ENCODE assay signal across 18 mouse cellular contexts in genomic region chr11:100681826-100682225, GRCm38 (mm10). TPM values are rescaled to one million over a fixed set of nuclear protein-coding genes. Genes with fewer than 3 reads are reported as not detected.
"Had no signal": no experiment of that assay in that cellular context is flagged by ENCODE, and none has a peak within 500 bp of the region (broad histone marks: within the 10 kb centered on the region; RNA-seq: fewer than 3 reads in every experiment).

No protein-coding gene starts in this region.

- H3K9ac ChIP-seq: kidney, embryonic 15.5 days; limb, embryonic 12.5 days; liver, embryonic 15.5 days; midbrain, embryonic 13.5 days; neural tube, embryonic 15.5 days had no signal

- H3K4me2 ChIP-seq: kidney, embryonic 15.5 days; limb, embryonic 12.5 days; liver, embryonic 11.5 days; liver, embryonic 15.5 days; midbrain, embryonic 13.5 days; neural tube, embryonic 15.5 days had no signal

- DNase-seq: kidney, postnatal 25 days; lung, adult 2 months; lung, postnatal 36 days; thymus, adult 18-20 months; thymus, postnatal 14 days had no signal

- H3K27ac ChIP-seq: kidney, embryonic 15.5 days; limb, embryonic 12.5 days; liver, embryonic 15.5 days; midbrain, embryonic 13.5 days; neural tube, embryonic 15.5 days had no signal

- H3K4me1 ChIP-seq: kidney, embryonic 15.5 days; limb, embryonic 12.5 days; liver, embryonic 15.5 days; neural tube, embryonic 15.5 days had no signal

- H3K36me3 ChIP-seq: kidney, embryonic 15.5 days; limb, embryonic 12.5 days; liver, embryonic 15.5 days; midbrain, embryonic 13.5 days; neural tube, embryonic 15.5 days had no signal

- ATAC-seq: lung, postnatal 0 days; midbrain, embryonic 13.5 days had no signal

- H3K27me3 ChIP-seq: kidney, embryonic 15.5 days; midbrain, embryonic 13.5 days; neural tube, embryonic 15.5 days had no signal

- H3K9me3 ChIP-seq: kidney, embryonic 15.5 days; limb, embryonic 12.5 days; liver, embryonic 15.5 days; midbrain, embryonic 13.5 days; neural tube, embryonic 15.5 days had no signal

- H3K4me3 ChIP-seq: kidney, embryonic 15.5 days; limb, embryonic 12.5 days; liver, embryonic 15.5 days; midbrain, embryonic 13.5 days; neural tube, embryonic 15.5 days had no signal

RNA-seq across cellular contexts. Expression of gene Zfp385c, which starts 10.4 kb away (rescaled TPM):
- total RNA-seq: megakaryocyte progenitor cell, adult 5-6 weeks had no signal
- polyA plus RNA-seq: liver, embryonic 11.5 days; liver, embryonic 15.5 days; lung, postnatal 0 days; neural tube, embryonic 11.5 days had no signal

RNA-seq across cellular contexts. Expression of gene Hspb9, which starts 31.8 kb away (rescaled TPM):
- total RNA-seq: layer of hippocampus, postnatal 25 days; left cerebral cortex, adult 8-10 months; left cerebral cortex, postnatal 25 days; midbrain, postnatal 0 days had no signal
- polyA plus RNA-seq: kidney, embryonic 15.5 days; limb, embryonic 12.5 days; midbrain, postnatal 0 days; neural tube, embryonic 11.5 days; neural tube, embryonic 15.5 days had no signal
